ENCODE assay signal across 31 mouse cellular contexts in the genomic region with DNA sequence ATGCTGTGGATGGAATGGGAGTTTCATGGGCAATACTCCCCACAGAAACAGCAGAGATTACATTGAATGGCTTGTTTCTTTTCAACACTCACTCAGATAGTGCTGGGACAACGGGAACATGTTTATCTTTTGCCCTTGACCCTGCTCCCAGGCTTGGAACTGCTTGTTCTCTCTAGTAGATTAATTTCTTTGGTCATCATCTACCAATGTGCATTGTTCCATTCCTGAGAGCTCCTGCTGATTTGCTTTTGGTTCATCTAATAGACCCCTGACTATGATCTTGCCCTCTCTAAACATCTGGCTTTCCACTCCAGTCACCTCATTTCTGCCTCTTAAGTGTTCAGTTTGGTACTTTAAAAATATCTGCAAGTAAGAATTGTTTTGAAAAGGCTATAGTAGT. TPM values are rescaled to one million over a fixed set of nuclear protein-coding genes. Genes with fewer than 3 reads are reported as not detected.
A peak's percentile ranks its signal among the peaks of the same experiment; 100 is the strongest.
DNase-seq lines count a peak whose midpoint lies in the region; ATAC-seq and TF ChIP-seq lines count a peak whose summit lies in the region.
"Had no signal": no experiment of that assay in that cellular context is flagged by ENCODE, and none has a peak within 500 bp of the region (broad histone marks: within the 10 kb centered on the region; RNA-seq: fewer than 3 reads in every experiment).

No protein-coding gene starts in this region.

- H3K27ac ChIP-seq in heart, postnatal 0 days (ENCODE audit: low read depth): no peak overlapping the region
- H3K27ac ChIP-seq: forebrain, embryonic 12.5 days; hindbrain, embryonic 10.5 days; hindbrain, embryonic 15.5 days; liver, embryonic 14.5 days; macrophage; midbrain, embryonic 15.5 days; neural tube, embryonic 15.5 days had no signal

- H3K36me3 ChIP-seq in heart, postnatal 0 days (replicated peaks; ENCODE audit: control insufficient read depth, insufficient read depth, low read length): no peaks in the 10 kb centered on the region
- H3K36me3 ChIP-seq: forebrain, embryonic 12.5 days; heart, embryonic 12.5 days; hindbrain, embryonic 10.5 days; hindbrain, embryonic 15.5 days; midbrain, embryonic 15.5 days; neural tube, embryonic 15.5 days had no signal

- DNase-seq in adrenal gland, adult (ENCODE audit: inconsistent age in 2 of 2, low spot score in 1 of 2): peak; percentile 61 to 73
- no peak for DNase-seq in adrenal gland, adult 18-20 months (ENCODE audit: low spot score in 2 of 2)
- DNase-seq in heart, postnatal 0 days (ENCODE audit: low spot score): peak; percentile 36
- DNase-seq in heart, adult 9 months (ENCODE audit: low spot score in 2 of 2): no peak
- DNase-seq in adrenal gland, postnatal 10 days: peak; percentile 9
- DNase-seq in lung, postnatal 10 days: peak; percentile 26
- no peak for DNase-seq in gastrocnemius, adult 8-10 months (ENCODE audit: low spot score in 2 of 2)
- DNase-seq: cerebellum, adult 11-12 months; cerebellum, postnatal 10 days; forebrain, postnatal 0 days; gastrocnemius, postnatal 10 days; kidney, adult 11 months; kidney, postnatal 25 days; liver; right cerebral cortex, adult 18-20 months; spleen, adult 18-20 months; thymus, adult 2 months; thymus, postnatal 36 days had no signal

- TF ChIP-seq CTCF in heart, postnatal 0 days (IDR thresholded peaks at IDR 0.05; ENCODE audit: low read depth): no peak

- H3K4me3 ChIP-seq in heart, postnatal 0 days (ENCODE audit: low read depth, low read length): no peak overlapping the region
- H3K4me3 ChIP-seq: erythroblast, embryonic 14.5 days; forebrain, embryonic 12.5 days; heart, embryonic 12.5 days; hindbrain, embryonic 10.5 days; hindbrain, embryonic 15.5 days; midbrain, embryonic 15.5 days; neural tube, embryonic 15.5 days had no signal

- peak; percentile 57; the same call in 1 of the 2 replicates for ATAC-seq in heart, postnatal 0 days (ENCODE audit: insufficient read depth, low read depth)
- ATAC-seq in erythroid progenitor cell, adult 5-6 weeks (replicated peaks; ENCODE audit: low FRiP score, poor library complexity, severe bottlenecking): no peak
- ATAC-seq: activated CD4-positive, CD25-positive, alpha-beta regulatory T cell, adult 4 months; forebrain, postnatal 0 days; inflammation-experienced regulatory T-cells, adult 6 months; midbrain, embryonic 15.5 days had no signal

- 4% methylated on average over 1 of the region's 1 CpGs for WGBS in heart, postnatal 0 days

- TF ChIP-seq EP300 in heart, postnatal 0 days (IDR thresholded peaks at IDR 0.05; ENCODE audit: low read depth): no peak; the same call in 1 of the 2 replicates

- H3K9ac ChIP-seq in heart, postnatal 0 days (replicated peaks; ENCODE audit: low read depth, low read length): no peak overlapping the region
- H3K9ac ChIP-seq: forebrain, embryonic 12.5 days; forebrain, postnatal 0 days; heart, embryonic 12.5 days; hindbrain, embryonic 15.5 days; liver, embryonic 14.5 days; midbrain, embryonic 15.5 days; neural tube, embryonic 15.5 days had no signal

- no peaks in the 10 kb centered on the region for H3K4me1 ChIP-seq in heart, postnatal 0 days (ENCODE audit: control insufficient read depth, insufficient read depth)
- H3K4me1 ChIP-seq: forebrain, embryonic 12.5 days; heart, embryonic 12.5 days; hindbrain, embryonic 10.5 days; hindbrain, embryonic 15.5 days; midbrain, embryonic 15.5 days; neural tube, embryonic 15.5 days had no signal

- no peaks in the 10 kb centered on the region for H3K27me3 ChIP-seq in heart, postnatal 0 days (ENCODE audit: control insufficient read depth, insufficient read depth, low read length)
- H3K27me3 ChIP-seq: CH12.LX; forebrain, embryonic 12.5 days; heart, embryonic 12.5 days; hindbrain, embryonic 15.5 days; midbrain, embryonic 15.5 days; neural tube, embryonic 15.5 days had no signal

- no peak overlapping the region for H3K4me2 ChIP-seq in heart, postnatal 0 days (ENCODE audit: low read depth, low read length)
- H3K4me2 ChIP-seq: forebrain, embryonic 12.5 days; heart, embryonic 12.5 days; hindbrain, embryonic 15.5 days; midbrain, embryonic 15.5 days; neural tube, embryonic 15.5 days had no signal

- H3K9me3 ChIP-seq in heart, postnatal 0 days (replicated peaks; ENCODE audit: control insufficient read depth, low read length): no peaks in the 10 kb centered on the region
- H3K9me3 ChIP-seq: forebrain, embryonic 12.5 days; heart, embryonic 12.5 days; hindbrain, embryonic 10.5 days; hindbrain, embryonic 15.5 days; midbrain, embryonic 15.5 days; neural tube, embryonic 15.5 days had no signal

RNA-seq across cellular contexts. Expression of a gene that starts 13.0 kb away (rescaled TPM):
- 10 to 100 TPM; 21.8 to 22.9 TPM for total RNA-seq in adrenal gland, adult 18-20 months (2021)
- 4.9 and 9.5 TPM in 2 replicates for total RNA-seq in heart, postnatal 0 days (2014; rRNA removed; ENCODE audit: low replicate concordance)
- polyA plus RNA-seq in heart, postnatal 0 days (2015; fragmentation: Nextera tagmentation; extraction: Ambion mirVana): 4.5 and 4.8 TPM in 2 replicates
- 10 to 100 TPM; 18.5 to 23.7 TPM for total RNA-seq in adrenal gland, postnatal 10 days (2021)
- 7.5 and 8.3 TPM in 2 replicates for total RNA-seq in erythroid progenitor cell, adult 5-6 weeks (2015; ENCODE audit: low replicate concordance)
- 0.38 and 1.7 TPM in 2 replicates for total RNA-seq in erythroid progenitor cell, adult 5-6 weeks (2017; ENCODE audit: low replicate concordance)
- total RNA-seq in gastrocnemius, adult 8-10 months (2022): 1 to 10 TPM; 2.8 to 4.7 (median 3.7) TPM
- total RNA-seq: CH12.LX had no signal
- polyA plus RNA-seq: erythroblast, embryonic 14.5 days had no signal

Comparison
In these comparisons a context has a peak if more than half of its experiments do, and no peak if none do; other contexts are left out.
1. DNase-seq: peak in adrenal gland, adult (2 of 2), heart, postnatal 0 days (single experiment), adrenal gland, postnatal 10 days (single experiment) and lung, postnatal 10 days (single experiment); none in adrenal gland, adult 18-20 months (0 of 2), heart, adult 9 months (0 of 2) and gastrocnemius, adult 8-10 months (0 of 2).